Mouse (Mus musculus): ENCODE results near the gene Ttc37. TPM values are rescaled to one million over a fixed set of nuclear protein-coding genes. Genes with fewer than 3 reads are reported as not detected.

Ttc37 gene
- polyA plus RNA-seq (2016; fragmentation: Nextera tagmentation; extraction: Ambion mirVana) = 20.1 and 20.5 TPM in 2 replicates

- Histone ChIP-seq H3K4me3 (peak within 1 kb of the TSS; percentile 83), H3K27ac (peak within 1 kb of the TSS; percentile 81), H3K27me3 (no peaks in the 10 kb centered on the region), H3K9ac (peak within 1 kb of the TSS; percentile 63), H3K4me2 (replicated peaks) (peak within 1 kb of the TSS; percentile 60), H3K36me3 (peaks cover 7% of the 10 kb centered on the region), H3K9me3 (no peaks in the 10 kb centered on the region), H3K4me1 (no peaks in the 10 kb centered on the region)
- under 1% methylated on average over 34 of the region's 34 CpGs for WGBS
- peak; percentile 95 for ATAC-seq (ENCODE audit: insufficient number of reproducible peaks, insufficient read depth, low FRiP score, low TSS enrichment)
Observed at GRCm38 (mm10) chr13:76098493-76099303, at the start of gene Ttc37, which contains the start of gene Arsk. Ttc37 (plus strand) TSS chr13:76098734. Arsk (minus strand) TSS chr13:76098660.

GRCm38 (mm10) chr13:76055391-76056232, 42.9 kb upstream of the Ttc37 start:
- peak; percentile 65 for ATAC-seq (ENCODE audit: insufficient number of reproducible peaks, insufficient read depth, low FRiP score, low TSS enrichment)
- Histone ChIP-seq H3K9ac (peak overlapping the region; percentile 34; the same call in 1 of the 2 replicates), H3K36me3 (no peaks in the 10 kb centered on the region), H3K27me3 (peaks cover 49% of the 10 kb centered on the region), H3K4me1 (peaks cover 16% of the 10 kb centered on the region; the same call in 1 of the 2 replicates), H3K4me2 (replicated peaks) (peak overlapping the region; percentile 98), H3K4me3 (peak overlapping the region; percentile 50), H3K9me3 (no peaks in the 10 kb centered on the region), H3K27ac (no peak overlapping the region)
- whole genome bisulfite sequencing = under 1% methylated on average over 59 of the region's 59 CpGs

GRCm38 (mm10) chr13:76056261-76056724, 42.2 kb upstream of the Ttc37 start:
- Histone ChIP-seq H3K36me3 (no peaks in the 10 kb centered on the region), H3K4me1 (peaks cover 16% of the 10 kb centered on the region; the same call in 1 of the 2 replicates), H3K4me2 (replicated peaks) (peak overlapping the region; percentile 98), H3K9ac (peak overlapping the region; percentile 34), H3K27me3 (peaks cover 49% of the 10 kb centered on the region), H3K4me3 (peak overlapping the region; percentile 50), H3K9me3 (no peaks in the 10 kb centered on the region), H3K27ac (no peak overlapping the region)
- WGBS = 1% methylated on average over 34 of the region's 34 CpGs
- ATAC-seq (ENCODE audit: insufficient number of reproducible peaks, insufficient read depth, low FRiP score, low TSS enrichment) = peak; percentile 77

GRCm38 (mm10) chr13:76056896-76057266, 41.7 kb upstream of the Ttc37 start, which contains the start of gene Gpr150:
Gpr150 (minus strand) TSS chr13:76056996.
- 10% methylated on average over 10 of the region's 10 CpGs for WGBS
- Histone ChIP-seq H3K4me1 (peaks cover 16% of the 10 kb centered on the region; the same call in 1 of the 2 replicates), H3K27me3 (peaks cover 49% of the 10 kb centered on the region), H3K4me3 (peak within 1 kb of the TSS; percentile 50), H3K4me2 (replicated peaks) (peak within 1 kb of the TSS; percentile 98), H3K9ac (peak within 1 kb of the TSS; percentile 34), H3K9me3 (no peaks in the 10 kb centered on the region), H3K36me3 (no peaks in the 10 kb centered on the region), H3K27ac (no peak within 1 kb of the TSS)
- no peak for ATAC-seq (ENCODE audit: insufficient number of reproducible peaks, insufficient read depth, low FRiP score, low TSS enrichment)

GRCm38 (mm10) chr13:76057267-76058069, 41.1 kb upstream of the Ttc37 start:
- peaks cover 49% of the 10 kb centered on the region for H3K27me3 ChIP-seq
- no peak for ATAC-seq (ENCODE audit: insufficient number of reproducible peaks, insufficient read depth, low FRiP score, low TSS enrichment)
- H3K4me3 ChIP-seq = no peak overlapping the region
- no peaks in the 10 kb centered on the region for H3K9me3 ChIP-seq
- H3K9ac ChIP-seq = no peak overlapping the region
- H3K4me1 ChIP-seq = peaks cover 16% of the 10 kb centered on the region; the same call in 1 of the 2 replicates
- 67% methylated on average over 10 of the region's 10 CpGs for WGBS
- no peak overlapping the region for H3K27ac ChIP-seq
- peaks cover 4% of the 10 kb centered on the region; the same call in 1 of the 2 replicates for H3K36me3 ChIP-seq
- no peak overlapping the region for H3K4me2 ChIP-seq (replicated peaks)

- Histone ChIP-seq H3K9me3 (no peaks in the 10 kb centered on the region), H3K4me2 (replicated peaks) (no peak overlapping the region), H3K36me3 (peaks cover 4% of the 10 kb centered on the region; the same call in 1 of the 2 replicates), H3K27me3 (peaks cover 35% of the 10 kb centered on the region), H3K27ac (no peak overlapping the region), H3K4me3 (no peak overlapping the region), H3K4me1 (peaks cover 21% of the 10 kb centered on the region; the same call in 1 of the 2 replicates), H3K9ac (no peak overlapping the region)
- WGBS = 83% methylated on average over 4 of the region's 4 CpGs
- ATAC-seq (ENCODE audit: insufficient number of reproducible peaks, insufficient read depth, low FRiP score, low TSS enrichment) = no peak
Observed at GRCm38 (mm10) chr13:76059591-76059990, 38.9 kb upstream of the Ttc37 start.

- Histone ChIP-seq H3K4me2 (replicated peaks) (no peak overlapping the region), H3K4me3 (no peak overlapping the region), H3K9ac (no peak overlapping the region), H3K27ac (no peak overlapping the region), H3K4me1 (peaks cover 6% of the 10 kb centered on the region; the same call in 1 of the 2 replicates), H3K27me3 (peaks cover 12% of the 10 kb centered on the region), H3K36me3 (peaks cover 4% of the 10 kb centered on the region), H3K9me3 (no peaks in the 10 kb centered on the region)
- no peak for ATAC-seq (ENCODE audit: insufficient number of reproducible peaks, insufficient read depth, low FRiP score, low TSS enrichment)
- 90% methylated on average over 3 of the region's 3 CpGs for WGBS
Observed at GRCm38 (mm10) chr13:76062126-76062525, 36.4 kb upstream of the Ttc37 start.

GRCm38 (mm10) chr13:76062569-76062968, 36.0 kb upstream of the Ttc37 start:
- Histone ChIP-seq H3K4me1 (peaks cover 6% of the 10 kb centered on the region; the same call in 1 of the 2 replicates), H3K9ac (no peak overlapping the region), H3K36me3 (peaks cover 4% of the 10 kb centered on the region), H3K9me3 (no peaks in the 10 kb centered on the region), H3K27me3 (peaks cover 8% of the 10 kb centered on the region), H3K27ac (no peak overlapping the region), H3K4me3 (no peak overlapping the region), H3K4me2 (replicated peaks) (no peak overlapping the region)
- no peak for ATAC-seq (ENCODE audit: insufficient number of reproducible peaks, insufficient read depth, low FRiP score, low TSS enrichment)
- 84% methylated on average over 3 of the region's 3 CpGs for WGBS

GRCm38 (mm10) chr13:76063548-76063947, 35.0 kb upstream of the Ttc37 start:
- Histone ChIP-seq H3K9ac (no peak overlapping the region), H3K36me3 (peaks cover 4% of the 10 kb centered on the region)
- WGBS = 81% methylated on average over 4 of the region's 4 CpGs

GRCm38 (mm10) chr13:76064363-76064945, 34.1 kb upstream of the Ttc37 start:
- Histone ChIP-seq H3K4me1 (peaks cover 6% of the 10 kb centered on the region; the same call in 1 of the 2 replicates), H3K36me3 (peaks cover 4% of the 10 kb centered on the region), H3K9ac (no peak overlapping the region), H3K27ac (no peak overlapping the region), H3K27me3 (no peaks in the 10 kb centered on the region), H3K4me2 (replicated peaks) (no peak overlapping the region), H3K4me3 (no peak overlapping the region), H3K9me3 (no peaks in the 10 kb centered on the region)
- ATAC-seq (ENCODE audit: insufficient number of reproducible peaks, insufficient read depth, low FRiP score, low TSS enrichment) = peak; percentile 60; the same call in 1 of the 2 replicates
- 72% methylated on average over 13 of the region's 13 CpGs for WGBS

More at GRCm38 (mm10) chr13:76063548-76063947, 35.0 kb upstream of the Ttc37 start:
- no peak overlapping the region for H3K4me2 ChIP-seq (replicated peaks)
- no peaks in the 10 kb centered on the region for H3K9me3 ChIP-seq
- no peak overlapping the region for H3K27ac ChIP-seq
- H3K27me3 ChIP-seq = no peaks in the 10 kb centered on the region
- ATAC-seq (ENCODE audit: insufficient number of reproducible peaks, insufficient read depth, low FRiP score, low TSS enrichment) = no peak
- H3K4me3 ChIP-seq = no peak overlapping the region
- peaks cover 6% of the 10 kb centered on the region; the same call in 1 of the 2 replicates for H3K4me1 ChIP-seq

Measured in embryonic facial prominence, embryonic 12.5 days (tissue).